Mouse (Mus musculus) MEL (cell line): ENCODE measurements around the gene Mbtd1. TPM values are rescaled to one million over a fixed set of nuclear protein-coding genes. Genes with fewer than 3 reads are reported as not detected.

ENCODE experiments used
- DNase-seq: peaks from one replicate; pipeline ENCODE4 v3.0.0; 2011; ENCODE audit warnings: low read depth, low spot score
- H3K27ac ChIP-seq: 2 replicates; pipeline ENCODE4 v1.5.1; 2012; ENCODE audit warnings: low read depth, mild to moderate bottlenecking, control low read depth, low read length, moderate library complexity; ENCODE audit not compliant: control insufficient read depth
- H3K27me3 ChIP-seq, 2 experiments: fragments of 150-350 bp in 1 of 2; sonication (generic) in 1 of 2; 2 replicates each; pipeline ENCODE4 v1.6.1; 2012; ENCODE audit warnings: low read length in 2 of 2, mild to moderate bottlenecking in 2 of 2, improper control_type of control experiment in 1 of 2, moderate library complexity in 1 of 2; ENCODE audit not compliant: insufficient read depth in 2 of 2, control insufficient read depth in 1 of 2
- H3K36me3 ChIP-seq, 2 experiments: 2 replicates each; pipeline ENCODE4 v1.6.1; 2012 to 2014; ENCODE audit warnings: low read length in 2 of 2, improper control_type of control experiment in 1 of 2, inconsistent platforms in 1 of 2, mild to moderate bottlenecking in 1 of 2; ENCODE audit not compliant: insufficient read depth in 2 of 2, control insufficient read depth in 1 of 2
- H3K4me1 ChIP-seq, 2 experiments: fragments of 150-350 bp in 1 of 2; sonication (generic) in 1 of 2; 2 replicates each; pipeline ENCODE4 v1.6.1; 2012; ENCODE audit warnings: low read length in 2 of 2, improper control_type of control experiment in 1 of 2, mild to moderate bottlenecking in 1 of 2; ENCODE audit not compliant: insufficient read depth in 2 of 2, control insufficient read depth in 1 of 2
- H3K4me3 ChIP-seq, 2 experiments: fragments of 150-350 bp in 1 of 2; sonication (generic) in 1 of 2; 2 replicates each; pipeline ENCODE4 v1.5.1; 2012; ENCODE audit warnings: low read depth in 2 of 2, low read length in 2 of 2, mild to moderate bottlenecking in 2 of 2, moderate library complexity in 2 of 2, control low read depth in 1 of 2, improper control_type of control experiment in 1 of 2; ENCODE audit not compliant: control insufficient read depth in 1 of 2, insufficient read depth in 1 of 2
- H3K79me2 ChIP-seq: 2 replicates; pipeline ENCODE4 v1.6.1; 2012; ENCODE audit warnings: mild to moderate bottlenecking, low read length, moderate library complexity; ENCODE audit not compliant: control insufficient read depth, poor library complexity, insufficient read depth
- H3K9ac ChIP-seq: 2 replicates; pipeline ENCODE4 v1.6.1; 2012; ENCODE audit warnings: low read depth, mild to moderate bottlenecking, control low read depth, low read length, moderate library complexity; ENCODE audit not compliant: control insufficient read depth, poor library complexity, severe bottlenecking
- H3K9me3 ChIP-seq: fragments of 150-350 bp; sonication (generic); replicated peaks from 2 replicates; pipeline ENCODE4 v1.6.1; 2012; ENCODE audit warnings: mild to moderate bottlenecking, low read length, improper control_type of control experiment, moderate library complexity; ENCODE audit not compliant: insufficient read depth
- BHLHE40 ChIP-seq: IDR thresholded peaks from 2 replicates; pipeline ENCODE4 v1.6.1; 2012; ENCODE audit warnings: low read depth, mild to moderate bottlenecking, inconsistent platforms, low read length, improper control_type of control experiment, borderline replicate concordance
- CHD2 ChIP-seq: IDR thresholded peaks from 2 replicates; pipeline ENCODE4 v1.6.1; 2011; ENCODE audit warnings: low read length, improper control_type of control experiment
- CTCF ChIP-seq, 3 experiments: IDR thresholded peaks in 2 of 3; conservative IDR thresholded peaks in 1 of 3; 2 replicates each; pipeline ENCODE4 v1.5.1; 2011 to 2012; ENCODE audit warnings: low read length in 3 of 3, low read depth in 2 of 3, mild to moderate bottlenecking in 2 of 3, improper control_type of control experiment in 1 of 3, inconsistent platforms in 1 of 3, mixed read lengths in 1 of 3, moderate library complexity in 1 of 3; ENCODE audit not compliant: control insufficient read depth in 1 of 3, insufficient read depth in 1 of 3, poor library complexity in 1 of 3, severe bottlenecking in 1 of 3
- E2F4 ChIP-seq: IDR thresholded peaks from 2 replicates; pipeline ENCODE4 v1.6.1; 2011; ENCODE audit warnings: low read depth, low read length, improper control_type of control experiment, borderline replicate concordance
- ELF1 ChIP-seq: IDR thresholded peaks from 2 replicates; pipeline ENCODE4 v1.6.1; 2014; ENCODE audit warnings: low read depth, mild to moderate bottlenecking, inconsistent platforms, low read length, improper control_type of control experiment, moderate library complexity
- EP300 ChIP-seq, 2 experiments: IDR thresholded peaks; 2 replicates each; pipeline ENCODE4 v1.6.1; 2011; ENCODE audit warnings: improper control_type of control experiment in 2 of 2, low read length in 2 of 2, low read depth in 1 of 2, mild to moderate bottlenecking in 1 of 2
- ETS1 ChIP-seq: IDR thresholded peaks from 2 replicates; pipeline ENCODE4 v1.6.1; 2012; ENCODE audit warnings: low read depth, mild to moderate bottlenecking, inconsistent platforms, low read length, improper control_type of control experiment, moderate library complexity
- HCFC1 ChIP-seq: IDR thresholded peaks from 2 replicates; pipeline ENCODE4 v1.6.1; 2012; ENCODE audit warnings: low read depth, mild to moderate bottlenecking, inconsistent platforms, low read length, improper control_type of control experiment, moderate library complexity
- JUND ChIP-seq: IDR thresholded peaks from 2 replicates; pipeline ENCODE4 v1.6.1; 2011; ENCODE audit warnings: low read depth, mild to moderate bottlenecking, improper control_type of control experiment, low read length
- KAT2A ChIP-seq: conservative IDR thresholded peaks from 2 replicates; pipeline ENCODE4 v1.6.1; 2012; ENCODE audit warnings: low read depth, low read length, improper control_type of control experiment, inconsistent platforms
- MAX ChIP-seq: IDR thresholded peaks from 2 replicates; pipeline ENCODE4 v1.6.1; 2011; ENCODE audit warnings: low read length, improper control_type of control experiment
- MAZ ChIP-seq: IDR thresholded peaks from 2 replicates; pipeline ENCODE4 v1.6.1; 2012; ENCODE audit warnings: low read depth, mild to moderate bottlenecking, inconsistent platforms, low read length, improper control_type of control experiment
- MXI1 ChIP-seq: IDR thresholded peaks from 2 replicates; pipeline ENCODE4 v1.6.1; 2011; ENCODE audit warnings: mild to moderate bottlenecking, low read depth, low read length, improper control_type of control experiment
- MYB ChIP-seq: IDR thresholded peaks from 2 replicates; pipeline ENCODE4 v1.6.1; 2011; ENCODE audit warnings: mild to moderate bottlenecking, low read depth, low read length, improper control_type of control experiment
- MYC ChIP-seq: IDR thresholded peaks from 2 replicates; pipeline ENCODE4 v1.6.1; 2011; ENCODE audit warnings: low read depth, mild to moderate bottlenecking, low read length, improper control_type of control experiment, moderate library complexity
- NELFE ChIP-seq: IDR thresholded peaks from 2 replicates; pipeline ENCODE4 v1.6.1; 2011; ENCODE audit warnings: low read depth, low read length, improper control_type of control experiment
- NRF1 ChIP-seq: IDR thresholded peaks from 2 replicates; pipeline ENCODE4 v1.6.1; 2014; ENCODE audit warnings: low read depth, mild to moderate bottlenecking, inconsistent platforms, low read length, improper control_type of control experiment, moderate library complexity; ENCODE audit not compliant: poor library complexity, insufficient read depth, severe bottlenecking
- POLR2A ChIP-seq, 2 experiments: IDR thresholded peaks; 2 replicates each; pipeline ENCODE4 v1.6.1; 2011 to 2012; ENCODE audit warnings: low read length in 2 of 2, mild to moderate bottlenecking in 2 of 2, control low read depth in 1 of 2, improper control_type of control experiment in 1 of 2, low read depth in 1 of 2, moderate library complexity in 1 of 2; ENCODE audit not compliant: control insufficient read depth in 1 of 2, insufficient read depth in 1 of 2, poor library complexity in 1 of 2
- POLR2AphosphoS2 ChIP-seq: IDR thresholded peaks from 2 replicates; pipeline ENCODE4 v1.6.1; 2011; ENCODE audit warnings: low read length, improper control_type of control experiment
- POLR2AphosphoS5 ChIP-seq: IDR thresholded peaks from 2 replicates; pipeline ENCODE4 v1.6.1; 2012; ENCODE audit warnings: low read depth, borderline replicate concordance, mild to moderate bottlenecking, inconsistent platforms, low read length, moderate library complexity, mixed read lengths
- RAD21 ChIP-seq: IDR thresholded peaks from 2 replicates; pipeline ENCODE4 v1.6.1; 2011; ENCODE audit warnings: mild to moderate bottlenecking, low read depth, low read length, improper control_type of control experiment
- RCOR1 ChIP-seq: IDR thresholded peaks from 2 replicates; pipeline ENCODE4 v1.6.1; 2012; ENCODE audit warnings: low read depth, mild to moderate bottlenecking, inconsistent platforms, low read length, improper control_type of control experiment
- SIN3A ChIP-seq: IDR thresholded peaks from 2 replicates; pipeline ENCODE4 v1.6.1; 2012; ENCODE audit warnings: low read length, improper control_type of control experiment, inconsistent platforms
- SMC3 ChIP-seq: IDR thresholded peaks from 2 replicates; pipeline ENCODE4 v1.6.1; 2011; ENCODE audit warnings: low read depth, low read length, improper control_type of control experiment
- TAL1 ChIP-seq: IDR thresholded peaks from 2 replicates; pipeline ENCODE4 v1.6.1; 2012; ENCODE audit warnings: mild to moderate bottlenecking, inconsistent platforms, low read length, moderate library complexity, mixed read lengths
- TBP ChIP-seq: IDR thresholded peaks from 2 replicates; pipeline ENCODE4 v1.8.0; 2011; ENCODE audit warnings: low read depth, low read length, improper control_type of control experiment
- TCF12 ChIP-seq: IDR thresholded peaks from 2 replicates; pipeline ENCODE4 v1.6.1; 2014; ENCODE audit warnings: low read depth, mild to moderate bottlenecking, inconsistent platforms, low read length, improper control_type of control experiment, moderate library complexity
- USF1 ChIP-seq: IDR thresholded peaks from 2 replicates; pipeline ENCODE4 v1.6.1; 2014; ENCODE audit warnings: low read depth, mild to moderate bottlenecking, inconsistent platforms, low read length, improper control_type of control experiment, moderate library complexity
- USF2 ChIP-seq, 2 experiments: IDR thresholded peaks; 2 replicates each; pipeline ENCODE4 v1.6.1; 2011 to 2012; ENCODE audit warnings: improper control_type of control experiment in 2 of 2, low read length in 2 of 2, borderline replicate concordance in 1 of 2, inconsistent platforms in 1 of 2, low read depth in 1 of 2, mild to moderate bottlenecking in 1 of 2; ENCODE audit not compliant: insufficient read depth in 1 of 2
- ZC3H11A ChIP-seq: IDR thresholded peaks from 2 replicates; pipeline ENCODE4 v1.6.1; 2012; ENCODE audit warnings: low read depth, mild to moderate bottlenecking, inconsistent platforms, low read length, improper control_type of control experiment
- ZKSCAN1 ChIP-seq: IDR thresholded peaks from 2 replicates; pipeline ENCODE4 v1.6.1; 2012; ENCODE audit warnings: low read depth, mild to moderate bottlenecking, inconsistent platforms, low read length, improper control_type of control experiment, moderate library complexity
- ZMIZ1 ChIP-seq: IDR thresholded peaks from 2 replicates; pipeline ENCODE4 v1.6.1; 2012; ENCODE audit warnings: low read depth, mild to moderate bottlenecking, inconsistent platforms, low read length, improper control_type of control experiment, moderate library complexity
- ZNF384 ChIP-seq: IDR thresholded peaks from 2 replicates; pipeline ENCODE4 v1.6.1; 2012; ENCODE audit warnings: low read depth, mild to moderate bottlenecking, inconsistent platforms, low read length, improper control_type of control experiment
- polyA plus RNA-seq, 2 experiments: library from polyadenylated mRNA; stranded (reverse) in 1 of 2; unstranded in 1 of 2; fragments of >175 nt in 1 of 2; fragments of >200 nt in 1 of 2; gene quantifications; 2 replicates each; pipeline versions ENCODE4 v1.2.1 to v1.2.4; 2012; ENCODE audit warnings: low replicate concordance in 2 of 2, low read depth in 1 of 2; ENCODE audit not compliant: insufficient read length in 2 of 2, insufficient read depth in 1 of 2, missing spikeins in 1 of 2
- total RNA-seq: library from RNA; depleted of rRNA; stranded (reverse); fragments of 300-350 nt; gene quantifications from 2 replicates; pipeline ENCODE4 v1.2.3, GENCODE M21; 2012

Gene Mbtd1
- total and polyA plus RNA-seq, 3 experiments: 43.0 to 3,192 (median 51.8) TPM

DNA sequence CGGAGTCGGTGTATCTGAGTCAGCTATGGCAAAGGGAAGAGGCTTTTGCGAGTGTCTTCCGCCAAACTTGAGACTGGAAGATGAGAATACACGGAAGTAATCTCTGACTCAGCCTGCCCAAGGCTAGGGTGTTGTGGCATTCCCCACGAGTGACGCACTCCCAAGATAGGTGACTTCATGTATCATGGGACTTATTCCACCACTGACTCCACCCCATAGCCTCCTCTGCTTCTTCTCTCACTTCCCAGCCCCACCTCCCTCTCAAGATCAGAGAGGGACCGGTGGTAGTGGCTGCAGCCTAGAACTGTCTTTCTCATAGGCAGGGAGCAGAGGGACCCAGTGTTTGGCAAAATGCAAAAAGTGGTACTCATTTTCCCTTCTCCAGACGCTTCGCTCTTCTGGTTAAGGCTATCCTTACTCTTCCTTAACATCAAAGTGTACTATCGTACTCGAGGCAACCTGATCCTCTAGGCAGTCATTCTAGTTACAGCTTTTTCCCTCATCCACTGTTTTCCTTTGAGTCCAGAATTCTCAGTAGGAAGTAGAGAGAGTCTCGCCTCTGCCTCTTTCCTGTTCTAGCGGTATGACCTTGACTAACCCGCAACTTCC, 109.6 kb downstream of the Mbtd1 start (continued):
- TF ChIP-seq JUND (peak; percentile 36; the same call in 1 of the 2 replicates), CHD2 (no peak)
- TF ChIP-seq, all 39 proteins: peak for 20

DNA sequence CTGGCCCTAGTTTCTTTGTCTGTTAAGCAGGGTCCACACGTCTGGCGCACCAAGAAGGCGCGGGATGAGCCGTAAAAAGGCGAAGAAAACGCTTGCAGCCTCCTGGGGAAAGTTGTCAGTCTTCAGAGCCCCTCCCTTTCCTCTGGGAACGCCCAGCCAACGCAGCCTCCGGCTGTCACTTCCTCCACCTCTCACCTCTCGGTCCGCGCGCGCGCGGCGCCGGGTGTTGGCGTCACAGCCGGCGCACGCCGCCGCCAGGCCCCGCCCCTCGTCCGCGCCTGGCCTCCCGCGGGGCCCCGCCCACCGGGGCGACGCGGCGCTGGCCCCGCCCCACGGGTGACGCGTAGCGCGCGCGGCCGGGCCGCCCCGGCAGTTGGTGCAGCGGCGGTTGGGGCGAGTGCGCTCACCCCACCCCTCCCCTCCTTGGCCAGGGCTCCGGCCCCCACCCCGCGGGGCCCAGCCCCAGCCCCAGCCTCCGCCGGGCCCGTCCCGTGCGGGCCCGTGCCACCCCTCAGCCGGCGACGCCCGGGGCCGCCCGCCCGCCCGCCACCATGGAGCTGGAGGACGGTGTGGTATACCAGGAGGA, 110.2 kb downstream of the Mbtd1 start, which contains the start of gene Spag9:
Spag9 (plus strand) TSS at position 372 of the 586 bp plus-strand sequence.
- Histone ChIP-seq H3K79me2 (peaks cover 42% of the 10 kb centered on the region), H3K27me3 (no peaks in the 10 kb centered on the region), H3K27ac (peak within 1 kb of the TSS; percentile 91), H3K4me3 (peak within 1 kb of the TSS; percentile 85 to 99), H3K36me3 (peaks cover 0 to 12% of the 10 kb centered on the region in 2 experiments; a peak in 2 of 4 replicates), H3K9ac (peak within 1 kb of the TSS; percentile 97), H3K9me3 (no peaks in the 10 kb centered on the region), H3K4me1 (peaks cover 6 to 15% of the 10 kb centered on the region in 2 experiments)
- TF ChIP-seq E2F4 (no peak), TCF12 (peak; percentile 65), TAL1 (no peak), CTCF (IDR thresholded peaks at IDR 0.05 in 2 of 3, conservative IDR thresholded peaks at IDR 0.05 in 1 of 3; ENCODE audit: control insufficient read depth in 1 of 3, insufficient read depth in 1 of 3, low read depth in 2 of 3, low read length in 3 of 3, poor library complexity in 1 of 3, severe bottlenecking in 1 of 3) (no peak), NELFE (peak; percentile 97), RCOR1 (no peak), SIN3A (peak; percentile 52; the same call in 1 of the 2 replicates), ZC3H11A (peak; percentile 24; the same call in 1 of the 2 replicates), MYB (peak; percentile 49), ZKSCAN1 (no peak), EP300 (IDR thresholded peaks at IDR 0.05; ENCODE audit: low read depth in 1 of 2, low read length in 2 of 2) (0 out of 4 replicates have a peak, but pooled peaks of 1 of the 2 experiments have one; percentile 19), ZMIZ1 (peak; percentile 96), ETS1 (peak; percentile 71), ELF1 (peak; percentile 83), RAD21 (no peak), MAZ (peak; percentile 86), BHLHE40 (no peak), TBP (peak; percentile 68; the same call in 1 of the 2 replicates), NRF1 (peak; percentile 77), KAT2A (no peak; the same call in 1 of the 2 replicates), JUND (no peak), POLR2AphosphoS2 (peak; percentile 97), USF1 (no peak), POLR2AphosphoS5 (no peak), MYC (0 out of 2 replicates have a peak, but pooled peaks have one; percentile 32), SMC3 (no peak), POLR2A (IDR thresholded peaks at IDR 0.05; ENCODE audit: control insufficient read depth in 1 of 2, insufficient read depth in 1 of 2, low read depth in 1 of 2, low read length in 2 of 2, poor library complexity in 1 of 2) (peak; percentile 52 to 91; a peak in 3 of 4 replicates), MAX (peak; percentile 83), MXI1 (peak; percentile 79), USF2 (IDR thresholded peaks at IDR 0.05; ENCODE audit: borderline replicate concordance in 1 of 2, insufficient read depth in 1 of 2, low read depth in 1 of 2, low read length in 2 of 2) (no peak), CHD2 (no peak), HCFC1 (peak; percentile 89), ZNF384 (no peak)
- DNase-seq: peak; percentile 98
